Mouse (Mus musculus) urinary bladder, adult 2 months (tissue): ENCODE measurements around the gene Clpx. TPM values are rescaled to one million over a fixed set of nuclear protein-coding genes. Genes with fewer than 3 reads are reported as not detected.
"Not testable (repeated sequence)": the region's sequence is repeated elsewhere in the genome, so short reads cannot be mapped to it uniquely, and the experiment has no call there.

ENCODE experiments used
- DNase-seq: peaks from one replicate; pipeline ENCODE4 v3.0.0; 2022; ENCODE audit warnings: low spot score
- polyA plus RNA-seq: library from polyadenylated mRNA; depleted of rRNA; stranded (reverse); fragments of >200 nt; gene quantifications from 2 replicates; pipeline ENCODE4 v1.2.3, GENCODE M21; 2012

Clpx gene
- polyA plus RNA-seq, 1 experiment = 25.2 TPM

DNA sequence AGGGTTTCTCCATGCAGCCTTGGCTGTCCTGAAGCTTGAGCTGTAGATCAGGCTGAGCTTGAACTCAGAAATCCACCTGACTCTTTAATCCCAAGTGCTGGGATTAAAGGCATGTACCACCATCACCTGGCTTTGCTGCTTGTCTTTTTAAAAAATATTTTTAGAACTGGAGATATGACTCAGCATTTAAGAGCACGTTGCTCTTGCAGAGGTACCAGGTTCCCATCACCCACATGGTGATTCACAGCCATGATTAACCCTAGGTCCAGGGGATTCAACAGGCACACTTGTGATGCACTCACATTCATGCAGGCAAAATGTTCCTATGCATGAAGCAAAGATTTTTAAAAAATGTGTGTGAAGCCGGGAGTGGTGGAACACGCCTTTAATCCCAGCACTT is 1.6 kb upstream of the Clpx start:
- DNase-seq = no peak

DNA sequence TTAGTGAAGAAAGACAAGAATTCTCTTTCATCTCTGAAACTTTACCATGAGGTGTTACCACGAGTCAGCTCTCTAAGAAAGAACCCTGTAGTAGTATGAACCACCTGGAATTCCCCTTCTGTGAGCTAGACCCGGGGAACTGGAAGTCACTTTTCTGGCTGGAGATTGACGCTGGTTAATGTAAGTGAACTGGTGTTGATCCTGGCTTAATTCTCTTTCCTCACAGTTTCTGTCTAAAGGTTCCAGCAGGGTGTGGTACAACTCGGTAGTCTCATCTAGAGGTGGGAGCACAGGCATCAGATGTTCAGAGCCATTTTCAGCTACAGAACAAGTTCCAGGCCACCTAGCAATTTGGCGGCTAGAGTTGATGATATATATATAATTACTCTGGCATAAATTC is 941 bp upstream of the Clpx start:
- no peak for DNase-seq

DNA sequence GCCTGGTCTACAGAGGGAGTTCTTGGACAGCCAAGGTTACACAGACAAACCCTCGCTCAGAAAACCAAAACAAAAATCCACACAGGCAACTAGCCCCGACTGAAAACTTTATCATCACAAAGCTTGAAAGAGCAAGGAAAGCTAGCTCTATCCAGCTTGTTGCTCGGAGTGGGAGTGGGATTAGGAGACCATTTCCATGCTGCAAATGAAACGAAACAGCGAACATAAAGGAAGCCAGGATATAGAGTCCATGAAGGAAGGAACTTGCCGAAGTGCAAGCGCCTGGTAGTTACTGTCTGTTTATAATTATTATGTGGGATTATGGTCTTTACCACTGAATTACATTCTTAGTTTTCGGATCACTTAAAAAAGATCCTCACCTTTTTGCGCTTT is 484 bp upstream of the Clpx start:
- DNase-seq = no peak

DNA sequence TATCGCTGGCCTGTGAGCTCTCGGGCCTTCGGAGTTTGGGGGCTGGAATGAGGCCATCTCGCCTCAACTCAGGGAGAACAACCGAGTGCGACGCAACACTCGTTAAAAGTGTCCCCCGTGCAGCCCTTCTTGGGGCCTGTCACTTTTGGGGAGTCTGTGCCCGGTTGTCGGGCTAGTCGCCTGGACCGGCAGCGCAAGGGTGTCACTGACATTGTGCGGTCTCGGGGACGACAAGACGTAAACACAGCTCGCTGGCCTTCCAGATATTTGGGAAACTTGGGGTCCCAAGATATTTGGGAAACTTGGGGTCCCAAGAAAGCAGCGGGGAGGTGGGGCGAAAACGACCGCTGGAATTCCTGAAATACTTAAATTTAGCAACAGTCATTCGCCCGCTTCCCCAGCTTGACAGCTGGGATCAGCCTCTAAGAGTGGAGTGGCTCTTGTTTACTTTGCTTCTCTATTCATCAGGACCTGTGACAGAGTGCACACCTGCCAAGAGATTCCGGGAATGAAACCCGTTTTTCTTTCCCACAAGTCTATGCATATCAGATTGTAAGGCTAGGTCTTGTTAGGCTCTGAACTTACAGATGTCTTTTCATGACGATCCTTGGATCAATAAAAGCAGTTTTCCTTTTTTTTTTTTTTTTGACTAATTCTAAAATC is 787 bp downstream of the Clpx start:
- DNase-seq = no peak

DNA sequence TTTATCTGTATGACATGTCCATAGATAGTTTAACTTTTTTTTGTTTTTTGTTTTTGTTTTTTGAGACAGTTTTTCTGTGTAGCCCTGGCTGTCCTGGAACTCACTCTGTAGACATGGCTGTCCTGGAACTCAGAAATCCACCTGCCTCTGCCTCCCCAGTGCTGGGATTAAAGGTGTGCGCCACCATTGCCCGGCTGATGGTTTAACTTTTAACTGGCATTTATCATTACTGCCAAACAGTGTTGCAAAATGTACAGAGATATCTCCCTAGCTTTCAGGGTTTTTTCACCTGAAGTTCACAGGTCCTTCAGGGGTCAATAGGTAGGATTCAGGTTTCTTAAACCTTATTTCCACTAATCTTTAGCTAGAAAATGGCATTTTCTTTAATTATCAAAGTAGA is 3.0 kb downstream of the Clpx start:
- no peak for DNase-seq

DNA sequence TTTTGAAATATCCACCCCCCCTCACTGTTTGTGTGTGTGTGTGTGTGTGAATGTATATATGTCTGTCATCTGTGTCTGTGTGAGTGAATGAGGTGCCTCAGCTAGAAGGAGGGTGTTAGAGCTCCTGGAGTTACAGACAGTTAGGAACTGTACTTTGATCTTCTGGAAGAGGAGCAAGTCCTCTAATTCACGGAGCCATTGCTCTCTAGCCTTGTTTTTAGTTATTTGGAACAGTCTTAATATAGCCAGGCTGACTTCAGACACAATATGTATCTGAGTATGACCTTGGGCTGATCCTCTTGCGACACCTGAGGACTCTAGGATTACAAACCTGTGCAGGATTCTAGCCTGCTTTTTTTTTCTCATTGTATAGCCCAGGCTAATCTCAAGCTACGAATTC is 4.7 kb downstream of the Clpx start:
- DNase-seq = no peak

DNA sequence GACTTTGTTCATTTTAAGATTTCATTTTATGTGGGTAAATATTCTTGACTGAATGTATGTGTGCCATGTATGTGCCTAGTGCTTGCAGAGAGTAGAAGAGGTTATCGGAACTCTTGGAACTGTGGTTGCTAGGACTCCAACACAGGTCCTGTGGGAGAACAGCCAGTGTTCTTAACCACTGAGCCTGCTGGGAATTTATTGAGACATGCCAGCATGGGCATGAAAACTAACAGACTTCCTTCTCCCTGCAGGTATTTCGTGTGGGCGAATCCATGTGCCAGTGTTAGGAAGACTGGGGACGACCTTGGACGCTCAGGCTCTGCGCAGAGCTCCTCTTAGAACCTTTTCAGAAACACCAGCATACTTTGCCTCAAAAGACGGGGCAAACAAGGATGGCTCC is 5.6 kb downstream of the Clpx start:
- no peak for DNase-seq

DNA sequence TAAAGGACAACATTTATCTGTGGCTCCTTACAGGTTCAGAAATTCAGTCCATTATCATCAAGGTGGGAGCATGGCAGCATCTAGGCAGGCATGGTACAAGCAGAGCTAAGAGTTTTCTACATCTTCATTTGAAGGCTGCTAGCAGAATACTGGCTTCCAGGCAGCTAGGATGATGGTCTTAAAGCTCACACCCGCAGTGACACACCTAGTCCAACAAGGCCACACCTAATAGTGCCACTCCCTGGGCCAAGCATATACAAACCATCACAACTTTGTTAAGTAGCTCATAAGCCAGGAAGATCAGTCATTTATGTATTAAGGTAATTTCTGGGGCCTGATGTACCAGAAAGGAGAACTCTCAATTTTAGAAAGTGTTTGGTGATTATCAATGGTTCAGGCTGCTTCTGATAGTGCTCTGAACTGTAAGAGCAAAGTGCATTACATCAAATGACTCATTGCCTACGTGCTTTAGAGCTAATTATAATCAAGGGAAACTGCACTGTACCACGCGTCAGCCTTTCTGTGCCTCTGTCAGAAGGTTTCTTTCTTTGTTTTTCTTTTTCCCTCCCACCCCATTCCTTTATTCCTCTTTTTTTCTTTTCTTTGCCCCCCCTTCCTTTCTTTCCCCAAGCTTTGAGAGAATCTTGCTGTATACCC is 8.4 kb downstream of the Clpx start:
- DNase-seq = no peak

DNA sequence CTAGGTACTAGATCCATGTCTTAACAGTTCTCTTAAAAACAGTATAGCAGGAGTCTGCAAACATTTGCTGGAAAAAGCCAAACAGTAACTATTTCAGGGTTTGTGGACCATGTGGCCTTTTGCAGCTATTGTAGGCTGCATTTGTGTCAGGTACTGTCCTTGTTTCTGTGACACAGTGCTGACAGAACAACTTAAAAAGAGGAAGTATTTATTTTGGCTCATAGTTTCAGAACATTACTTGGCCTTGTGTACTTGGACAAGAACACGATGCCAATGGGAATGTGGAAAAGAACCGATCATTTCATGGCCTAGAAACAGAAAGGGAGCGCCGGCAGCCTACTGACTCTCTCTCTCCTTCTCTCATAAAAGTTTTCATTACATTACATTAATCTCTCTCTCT is 9.5 kb downstream of the Clpx start:
- no peak for DNase-seq

DNA sequence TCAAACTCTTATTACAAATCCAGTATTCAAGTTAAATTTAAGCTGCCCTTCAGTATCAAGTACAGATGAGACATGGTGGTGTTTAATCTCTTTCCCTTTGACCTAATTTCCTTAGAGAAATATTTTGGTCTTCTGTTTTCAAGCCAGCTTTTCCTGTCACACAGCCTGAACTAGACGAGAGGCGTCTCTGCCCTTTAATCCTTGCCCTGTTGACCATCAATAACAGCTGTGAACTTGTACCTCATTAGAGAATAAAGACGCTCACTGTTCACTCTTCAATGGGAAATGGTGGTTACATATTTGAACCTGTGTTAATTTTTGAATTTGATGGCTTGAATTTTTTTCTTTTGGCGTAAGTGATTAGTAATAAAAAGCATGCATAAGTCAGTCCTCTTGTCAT is 10.2 kb downstream of the Clpx start:
- no peak for DNase-seq

DNA sequence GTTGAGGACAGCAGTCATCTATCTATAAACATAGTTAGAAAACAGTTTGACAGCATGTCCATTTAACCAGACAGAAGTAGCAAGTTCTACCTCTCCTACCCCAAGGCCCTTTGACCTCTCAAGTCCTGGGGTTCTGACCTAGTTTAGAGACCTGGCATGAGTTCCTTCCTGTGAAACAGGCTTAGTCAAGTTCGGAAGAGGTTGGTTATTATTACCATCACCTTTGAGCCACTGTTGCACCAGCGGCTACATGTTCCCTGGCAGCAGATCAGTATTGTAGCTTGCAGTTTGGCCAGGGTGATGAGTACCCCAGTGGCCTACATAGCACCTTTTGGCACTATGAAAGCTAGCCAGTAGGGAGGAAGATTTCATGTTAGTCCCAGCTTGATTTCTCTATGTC is 12.6 kb downstream of the Clpx start:
- DNase-seq = no peak

DNA sequence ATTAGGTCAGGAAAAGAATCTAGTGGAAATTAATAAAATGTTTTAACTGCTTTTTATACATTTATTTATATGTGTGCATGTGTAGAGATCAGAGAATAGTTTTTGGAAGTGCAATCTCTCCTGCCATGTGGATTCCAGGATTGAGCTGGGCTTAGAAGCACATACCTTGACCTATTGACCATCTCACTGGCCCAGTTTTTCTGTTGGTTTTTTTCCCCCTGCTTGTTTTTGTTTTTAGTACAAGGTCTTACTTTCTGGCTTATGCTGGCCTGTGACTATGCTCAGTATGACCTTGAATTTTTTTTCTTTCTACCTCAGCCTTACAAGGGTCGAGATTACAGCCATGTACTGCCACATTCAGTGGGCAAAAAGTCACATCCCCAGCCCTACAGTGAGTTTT is 14.0 kb downstream of the Clpx start:
- DNase-seq = no peak

DNA sequence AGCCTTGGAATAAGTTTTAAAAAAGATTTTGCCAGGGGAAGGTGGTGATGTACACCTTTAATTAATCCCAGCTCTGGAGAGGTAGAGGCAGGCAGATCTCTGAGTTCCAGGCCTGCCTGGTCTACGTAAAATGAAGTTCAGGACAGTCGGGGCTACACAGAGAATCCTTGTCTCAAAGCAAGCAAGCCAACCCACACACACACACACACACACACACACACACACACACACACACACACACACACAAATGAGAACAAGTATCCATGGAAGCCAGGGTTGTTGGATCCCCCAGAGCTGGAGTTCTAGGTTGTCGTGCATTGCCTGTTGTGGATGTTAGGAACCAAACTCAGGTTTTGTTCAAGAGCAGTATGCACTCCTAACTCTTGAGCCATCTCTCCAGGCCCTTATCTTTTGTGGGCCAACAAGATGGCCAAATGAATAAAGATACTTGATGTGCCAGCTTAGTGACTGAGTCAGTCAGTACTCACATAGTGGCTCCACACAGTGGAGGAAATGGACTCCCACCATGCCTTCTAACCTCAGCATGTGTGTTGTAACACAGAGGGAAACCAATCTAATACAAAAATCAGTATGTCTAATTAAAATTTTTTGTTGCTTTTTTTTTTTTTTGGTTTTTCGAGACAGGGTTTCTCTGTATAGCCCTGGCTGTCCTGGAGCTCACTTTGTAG is 18.8 kb downstream of the Clpx start:
- DNase-seq = no peak

DNA sequence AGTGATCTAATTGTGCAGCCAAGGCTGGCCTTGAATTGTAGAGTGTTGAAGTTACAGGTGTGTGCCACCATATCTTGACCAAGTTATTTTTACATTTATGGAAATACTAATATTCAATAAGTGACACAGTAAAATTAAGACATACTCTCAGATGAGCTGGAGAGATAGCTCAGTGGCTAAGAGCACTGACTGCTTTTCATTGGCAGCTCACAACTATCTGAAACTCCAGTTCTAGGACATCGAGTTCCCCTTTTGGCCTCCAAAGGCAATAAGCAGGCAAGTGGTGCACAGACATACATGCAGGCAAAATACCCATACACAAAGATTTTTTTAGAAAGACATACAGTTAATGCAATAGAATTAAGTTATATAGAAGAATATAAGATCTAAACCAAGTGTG is 19.8 kb downstream of the Clpx start:
- DNase-seq = no peak

DNA sequence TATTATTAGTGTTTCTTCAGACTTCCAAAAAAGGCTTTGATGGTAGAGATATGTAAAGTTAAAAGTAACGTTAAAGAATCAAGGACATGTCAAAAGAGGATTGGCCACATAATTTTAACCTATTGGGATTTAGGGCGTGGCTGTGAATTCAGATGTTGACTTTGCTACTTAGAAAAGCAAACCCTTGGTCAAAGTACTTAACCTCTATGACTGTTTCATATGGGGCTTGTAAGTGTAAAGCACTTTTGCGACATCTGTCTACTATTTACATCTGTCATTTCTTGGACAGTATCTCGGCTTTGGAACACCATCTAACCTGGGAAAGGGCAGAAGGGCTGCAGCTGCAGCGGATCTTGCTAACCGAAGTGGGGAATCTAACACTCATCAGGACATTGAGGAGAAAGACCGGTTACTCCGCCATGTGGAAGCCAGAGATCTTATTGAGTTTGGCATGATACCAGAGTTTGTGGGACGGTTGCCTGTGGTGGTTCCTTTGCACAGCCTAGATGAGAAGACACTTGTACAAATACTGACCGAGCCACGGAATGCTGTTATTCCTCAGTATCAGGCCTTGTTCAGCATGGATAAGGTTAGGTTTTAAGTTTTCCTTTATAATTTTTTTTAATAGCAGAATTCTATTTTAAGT is 28.3 kb downstream of the Clpx start:
- DNase-seq = no peak

DNA sequence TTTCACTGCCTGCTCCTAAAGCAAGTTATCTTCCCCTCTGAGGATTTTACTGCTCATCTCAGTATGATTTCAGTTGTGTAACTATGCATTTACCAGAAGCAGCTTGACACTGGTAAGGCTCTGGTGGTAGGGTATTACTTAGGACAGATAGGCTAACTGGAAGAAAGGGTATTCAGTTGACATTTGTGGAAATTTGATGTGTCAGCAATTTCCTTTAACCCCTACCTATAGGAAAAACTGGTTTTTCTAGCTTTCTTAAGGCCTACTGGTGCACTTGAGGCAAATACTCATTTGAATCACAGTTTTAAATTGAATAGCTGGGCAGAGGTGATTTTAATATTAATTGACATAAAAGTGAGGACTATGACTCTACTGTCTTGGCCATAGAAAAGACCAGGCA is 31.9 kb downstream of the Clpx start:
- DNase-seq = no peak

DNA sequence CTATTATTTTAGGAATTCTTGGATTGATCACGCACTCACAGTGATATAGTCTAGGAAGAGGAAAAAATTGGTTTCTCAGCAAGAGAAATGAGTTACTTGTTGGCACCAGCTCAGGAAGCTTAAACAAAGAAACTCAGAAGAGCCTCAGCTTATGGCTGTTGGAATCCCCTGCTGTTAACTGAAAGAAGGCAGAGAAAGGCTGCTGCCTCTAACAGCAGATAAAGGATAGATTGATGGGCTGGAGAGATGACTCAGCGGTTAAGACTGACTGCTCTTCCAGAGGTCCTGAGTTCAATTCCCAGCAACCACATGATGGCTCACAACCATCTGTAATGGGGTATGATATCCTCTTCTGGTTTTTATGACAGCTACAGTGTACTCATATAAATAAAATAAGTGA is 33.3 kb downstream of the Clpx start:
- DNase-seq = no peak

DNA sequence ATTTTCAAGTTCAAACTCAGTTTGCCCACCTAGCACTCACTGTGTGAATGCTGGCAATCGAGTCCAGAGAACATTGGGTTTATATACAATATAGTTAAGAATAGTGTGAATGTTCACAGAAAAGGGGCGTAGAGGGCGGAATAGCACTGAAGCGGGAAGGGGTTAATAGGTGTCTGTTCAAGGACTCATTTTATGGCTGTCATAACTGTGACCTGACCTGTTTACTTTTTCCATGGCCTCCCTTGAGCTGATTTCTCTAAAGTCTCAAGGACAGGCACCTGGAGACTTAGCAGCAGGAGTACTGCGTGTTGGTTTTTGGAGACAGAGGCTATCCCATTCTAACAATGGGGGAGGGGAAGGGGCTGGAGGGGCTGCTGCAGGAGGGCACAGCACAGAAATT is 39.9 kb downstream of the Clpx start:
- no peak for DNase-seq

DNA sequence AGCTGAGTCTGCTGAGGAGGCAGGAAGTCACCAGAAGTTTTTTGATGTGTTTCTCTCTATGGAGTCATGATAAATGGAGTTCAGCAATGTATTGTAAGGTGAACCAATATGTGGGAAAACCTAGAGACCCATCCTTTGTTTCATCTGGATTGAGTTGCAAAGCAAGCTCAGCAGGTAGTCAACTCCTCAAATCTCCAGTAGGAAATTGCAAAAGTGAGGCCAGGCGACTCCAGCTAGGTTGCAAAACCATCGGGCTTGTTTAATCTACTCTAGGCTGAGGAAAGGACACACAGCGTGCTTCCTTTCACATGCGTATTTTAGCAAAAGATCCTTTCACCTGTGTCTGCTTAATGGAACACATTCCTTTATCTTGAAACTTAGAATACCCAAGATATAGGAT is 45.1 kb downstream of the Clpx start:
- no peak for DNase-seq

DNA sequence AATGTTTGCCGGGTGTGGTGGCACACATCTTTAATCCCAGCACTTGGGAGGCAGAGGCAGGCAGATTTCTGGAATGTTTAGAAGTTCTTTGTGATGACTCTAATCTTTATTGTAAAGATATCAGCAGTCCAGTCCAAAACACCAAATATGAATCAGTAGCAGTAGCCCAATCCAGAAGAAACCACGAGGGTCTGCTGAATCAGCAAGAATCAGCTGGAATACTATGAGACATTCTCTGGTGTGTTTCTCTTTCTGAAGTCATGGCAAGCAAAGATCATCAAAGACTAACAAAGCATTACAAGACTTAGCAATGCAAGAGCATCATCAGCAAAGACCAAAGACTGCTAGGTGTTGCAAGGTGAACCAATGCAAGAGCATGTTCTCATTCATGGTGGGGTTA is 46.4 kb downstream of the Clpx start:
- DNase-seq = no peak

DNA sequence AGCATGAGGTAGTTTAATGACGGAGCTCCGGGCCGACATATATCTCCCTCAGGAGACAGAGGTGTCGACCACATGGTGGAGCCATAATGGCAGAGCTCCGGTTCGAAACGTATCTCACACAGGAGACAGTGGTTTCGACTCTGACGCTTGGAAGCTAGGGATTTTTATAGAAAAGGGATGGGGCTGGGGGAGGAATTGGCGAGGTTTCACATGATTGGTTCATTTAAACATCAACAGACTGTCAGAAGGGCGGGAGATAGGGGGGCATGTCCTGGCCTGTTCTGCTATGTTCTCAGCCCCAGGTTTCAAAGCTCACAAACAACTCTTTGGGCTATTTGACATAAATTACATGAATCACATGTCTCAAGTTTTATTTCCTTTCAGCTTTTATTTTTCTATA is 51.4 kb downstream of the Clpx start:
- DNase-seq = not testable (repeated sequence)

DNA sequence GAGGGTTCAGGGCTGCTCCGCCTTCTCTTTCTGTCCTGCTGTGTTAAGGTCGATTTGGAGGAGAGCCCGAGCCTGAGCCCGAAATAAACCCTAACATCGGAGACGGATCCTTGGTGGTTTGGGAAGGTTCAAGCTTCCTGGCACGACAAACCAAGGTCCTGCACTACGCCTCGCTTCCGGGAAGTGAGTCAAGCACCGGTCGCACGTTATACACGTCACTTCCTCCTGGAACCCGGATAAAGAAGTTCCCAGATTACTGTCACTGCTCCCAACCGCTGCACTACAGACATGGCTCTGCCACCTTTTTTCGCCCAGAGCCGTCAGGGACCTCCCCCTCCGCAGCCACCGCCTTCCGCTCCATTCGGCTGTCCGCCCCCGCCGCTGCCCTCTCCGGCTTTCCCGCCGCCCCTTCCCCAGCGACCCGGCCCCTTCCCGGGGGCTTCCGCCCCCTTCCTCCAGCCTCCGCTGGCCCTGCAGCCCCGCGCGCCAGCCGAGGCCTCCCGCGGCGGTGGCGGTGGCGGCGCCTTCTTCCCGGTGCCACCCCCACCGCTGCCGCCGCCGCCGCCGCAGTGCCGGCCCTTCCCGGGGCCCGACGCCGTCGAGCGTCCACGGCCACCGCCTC is 51.9 kb downstream of the Clpx start, which contains the start of gene Pdcd7:
TSS of gene Pdcd7 (plus strand) at position 251 of the 622 bp plus-strand sequence.
- peak; percentile 78 for DNase-seq
